Mouse (Mus musculus): ENCODE measurements at regions not wholly inside any gene's neighbourhood (a gene's known extent, or its start where the extent isn't known, plus 50 kb on each side); places are given as distances from the start of the nearest gene placed in this dataset.

DNA sequence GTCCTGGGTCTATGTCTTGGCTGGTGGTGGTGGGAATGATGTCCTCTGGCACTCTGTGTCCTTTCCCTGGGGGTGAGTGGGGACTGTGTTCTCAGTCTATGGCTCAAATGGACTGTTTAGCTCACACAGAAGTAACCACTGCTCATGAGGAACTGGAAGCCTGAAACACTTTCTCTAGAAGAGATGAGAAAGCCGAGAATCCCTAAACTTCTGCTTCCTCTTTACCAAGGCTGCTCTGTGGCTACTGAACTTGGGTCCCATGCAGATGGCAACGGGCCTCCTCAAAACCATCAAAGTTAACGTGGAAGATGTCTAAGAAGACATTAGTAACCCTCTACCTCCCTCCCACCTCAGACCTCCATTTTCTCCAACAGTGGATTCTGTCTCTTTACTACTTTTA is 79.4 kb upstream of the Zfp831 start:
- Histone ChIP-seq H3K4me3 (ENCODE audit: low read depth, low read length) (no peak overlapping the region), H3K27ac (ENCODE audit: insufficient read depth, low read depth, low read length) (no peak overlapping the region), H3K4me1 (ENCODE audit: control insufficient read depth, insufficient read depth, insufficient read length, low read length) (no peaks in the 10 kb centered on the region), H3K36me3 (ENCODE audit: control insufficient read depth, insufficient read depth, low read length) (no peaks in the 10 kb centered on the region), H3K27me3 (ENCODE audit: control insufficient read depth, insufficient read depth, low read length) (no peaks in the 10 kb centered on the region)
- 69% methylated on average over 3 of the region's 3 CpGs for WGBS
- TF ChIP-seq CTCF (IDR thresholded peaks at IDR 0.05; ENCODE audit: extremely low read depth, insufficient read length, insufficient replicate concordance, low read depth, low read length): no peak
- TF ChIP-seq POLR2A (IDR thresholded peaks at IDR 0.05; ENCODE audit: low read depth, low read length): no peak

DNA sequence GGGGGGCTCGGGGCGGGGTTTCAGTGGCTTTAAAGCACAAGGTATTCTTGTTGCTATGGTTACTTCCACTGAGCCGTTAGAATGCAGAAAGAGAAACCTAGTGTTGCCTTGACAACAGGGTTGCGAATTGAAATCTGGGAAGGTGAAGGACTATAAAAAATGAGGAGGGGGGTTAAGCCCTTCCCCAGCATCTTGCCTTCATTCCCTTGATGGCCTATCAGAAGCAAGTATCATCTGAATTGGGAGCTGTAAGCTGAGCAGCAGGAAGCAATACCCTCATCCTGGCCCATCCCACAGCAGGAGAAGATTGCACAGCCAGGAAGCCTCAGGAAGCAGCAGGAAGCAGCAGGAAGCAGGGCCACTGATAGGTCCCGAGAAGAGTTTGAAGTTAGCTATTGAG is 78.5 kb upstream of the Zfp831 start:
- WGBS: 33% methylated on average over 5 of the region's 5 CpGs
- no peak overlapping the region for H3K4me3 ChIP-seq (ENCODE audit: low read depth, low read length)
- no peaks in the 10 kb centered on the region for H3K4me1 ChIP-seq (ENCODE audit: control insufficient read depth, insufficient read depth, insufficient read length, low read length)
- no peak for TF ChIP-seq POLR2A (IDR thresholded peaks at IDR 0.05; ENCODE audit: low read depth, low read length)
- no peak for TF ChIP-seq CTCF (IDR thresholded peaks at IDR 0.05; ENCODE audit: extremely low read depth, insufficient read length, insufficient replicate concordance, low read depth, low read length)
- H3K36me3 ChIP-seq (ENCODE audit: control insufficient read depth, insufficient read depth, low read length): no peaks in the 10 kb centered on the region
- no peak overlapping the region for H3K27ac ChIP-seq (ENCODE audit: insufficient read depth, low read depth, low read length)
- no peaks in the 10 kb centered on the region for H3K27me3 ChIP-seq (ENCODE audit: control insufficient read depth, insufficient read depth, low read length)

DNA sequence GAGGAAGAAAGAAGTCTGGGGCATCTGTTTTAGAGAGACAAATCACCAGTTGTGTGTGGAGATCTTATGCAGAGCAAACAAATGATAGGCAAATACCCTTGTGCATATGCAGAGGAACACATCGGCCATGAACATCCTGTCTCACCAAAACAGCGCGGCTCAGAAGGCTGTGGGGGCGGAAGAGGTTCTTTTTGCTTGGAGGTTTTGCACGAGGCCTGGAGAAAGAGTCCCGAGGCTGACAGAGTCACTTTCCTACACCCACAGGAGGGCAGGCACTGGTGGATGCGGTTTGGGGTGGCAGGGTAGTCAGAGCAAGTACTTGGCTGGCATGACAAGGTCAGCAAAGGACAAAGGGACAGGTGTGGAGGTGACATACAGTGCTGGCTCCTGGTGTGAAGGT is 77.4 kb upstream of the Zfp831 start:
- Histone ChIP-seq H3K4me3 (ENCODE audit: low read depth, low read length) (no peak overlapping the region), H3K27me3 (ENCODE audit: control insufficient read depth, insufficient read depth, low read length) (no peaks in the 10 kb centered on the region), H3K4me1 (ENCODE audit: control insufficient read depth, insufficient read depth, insufficient read length, low read length) (no peaks in the 10 kb centered on the region), H3K36me3 (ENCODE audit: control insufficient read depth, insufficient read depth, low read length) (no peaks in the 10 kb centered on the region), H3K27ac (ENCODE audit: insufficient read depth, low read depth, low read length) (no peak overlapping the region)
- TF ChIP-seq CTCF (IDR thresholded peaks at IDR 0.05; ENCODE audit: extremely low read depth, insufficient read length, insufficient replicate concordance, low read depth, low read length): no peak
- TF ChIP-seq POLR2A (IDR thresholded peaks at IDR 0.05; ENCODE audit: low read depth, low read length): no peak
- 74% methylated on average over 7 of the region's 7 CpGs for WGBS

DNA sequence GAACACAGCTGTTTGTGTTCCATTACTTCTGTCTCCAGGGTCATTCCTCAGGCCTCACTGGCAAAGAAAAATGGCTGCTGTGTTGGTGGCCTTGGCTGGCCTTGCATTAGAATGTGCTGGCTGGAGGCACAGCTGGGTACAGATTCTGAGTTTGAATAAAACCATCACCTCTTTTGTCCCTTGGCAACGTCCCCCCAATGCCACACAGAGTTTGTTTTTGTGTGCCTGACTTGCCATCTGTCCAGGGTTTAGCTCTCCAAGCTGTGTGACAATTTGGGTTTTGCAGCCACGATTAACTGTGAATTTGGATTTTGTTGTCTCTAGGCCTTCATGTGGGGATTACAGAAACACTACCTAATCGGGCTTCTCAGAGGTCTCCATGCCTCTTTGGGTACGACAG is 76.6 kb upstream of the Zfp831 start:
- no peaks in the 10 kb centered on the region for H3K4me1 ChIP-seq (ENCODE audit: control insufficient read depth, insufficient read depth, insufficient read length, low read length)

DNA sequence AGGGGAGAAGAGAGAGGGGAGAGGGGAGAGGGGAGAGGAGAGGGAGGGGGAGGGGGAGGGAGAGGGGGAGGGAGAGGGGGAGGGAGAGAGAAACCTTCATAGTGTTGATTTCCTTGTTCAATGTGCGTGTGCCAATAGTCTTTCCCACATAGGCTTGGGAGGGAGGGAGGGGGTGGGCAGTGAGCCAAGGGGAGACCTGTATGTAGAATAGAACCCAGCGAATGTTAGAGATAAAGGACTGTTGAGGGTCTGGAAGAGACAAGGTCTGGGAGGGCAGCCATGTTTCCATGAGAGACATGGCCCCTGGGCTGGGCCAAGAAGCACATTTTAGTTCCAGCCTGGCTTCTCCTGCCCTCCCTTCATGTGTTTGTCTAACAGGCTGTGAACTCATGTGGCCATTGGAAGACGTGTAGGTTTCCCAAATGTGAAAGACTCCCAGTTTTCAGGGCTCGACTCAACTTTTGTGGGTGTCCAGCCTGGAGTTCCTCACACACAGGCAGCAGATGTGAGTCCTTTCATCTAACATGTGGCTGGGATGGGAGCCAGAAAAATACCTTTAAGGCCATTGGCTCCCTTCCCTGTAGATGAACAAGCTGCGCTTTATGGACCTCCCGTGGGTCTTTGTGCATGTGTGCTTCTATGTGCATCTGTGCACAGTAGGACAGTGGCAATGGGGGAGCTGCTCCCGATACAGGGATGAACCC is 68.4 kb upstream of the Zfp831 start:
- 63% methylated on average over 7 of the region's 7 CpGs for WGBS

More for the DNA sequence above, 76.6 kb upstream of the Zfp831 start:
- TF ChIP-seq CTCF (IDR thresholded peaks at IDR 0.05; ENCODE audit: extremely low read depth, insufficient read length, insufficient replicate concordance, low read depth, low read length) (no peak), POLR2A (IDR thresholded peaks at IDR 0.05; ENCODE audit: low read depth, low read length) (no peak)
- H3K27me3 ChIP-seq (ENCODE audit: control insufficient read depth, insufficient read depth, low read length): no peaks in the 10 kb centered on the region
- WGBS: 81% methylated on average over 4 of the region's 4 CpGs
- no peak overlapping the region for H3K27ac ChIP-seq (ENCODE audit: insufficient read depth, low read depth, low read length)
- no peaks in the 10 kb centered on the region for H3K36me3 ChIP-seq (ENCODE audit: control insufficient read depth, insufficient read depth, low read length)
- H3K4me3 ChIP-seq (ENCODE audit: low read depth, low read length): no peak overlapping the region

DNA sequence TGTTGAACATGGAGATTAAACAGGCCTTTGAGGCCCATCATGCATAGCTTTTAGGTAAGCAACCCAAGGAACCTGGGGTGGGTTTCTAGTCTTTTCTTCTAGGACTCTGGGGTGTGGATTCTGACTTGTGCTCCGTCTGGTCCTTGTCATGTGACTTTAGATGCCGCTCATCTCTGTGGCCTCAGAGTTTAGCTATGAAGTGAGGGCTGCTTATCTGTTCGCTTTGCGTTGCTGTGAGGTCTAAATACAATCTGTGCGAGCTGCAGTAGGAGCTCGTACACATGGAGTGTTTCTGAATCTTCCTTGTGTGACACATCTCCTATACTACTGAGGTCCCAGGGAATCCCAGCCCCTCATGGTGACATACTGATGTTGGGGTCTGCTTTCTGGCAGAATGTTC is 67.8 kb upstream of the Zfp831 start:
- Histone ChIP-seq H3K4me3 (ENCODE audit: low read depth, low read length) (no peak overlapping the region), H3K4me1 (ENCODE audit: control insufficient read depth, insufficient read depth, insufficient read length, low read length) (no peaks in the 10 kb centered on the region), H3K27me3 (ENCODE audit: control insufficient read depth, insufficient read depth, low read length) (no peaks in the 10 kb centered on the region), H3K27ac (ENCODE audit: insufficient read depth, low read depth, low read length) (no peak overlapping the region), H3K36me3 (ENCODE audit: control insufficient read depth, insufficient read depth, low read length) (no peaks in the 10 kb centered on the region)
- WGBS: 85% methylated on average over 6 of the region's 6 CpGs
- TF ChIP-seq CTCF (IDR thresholded peaks at IDR 0.05; ENCODE audit: extremely low read depth, insufficient read length, insufficient replicate concordance, low read depth, low read length) (no peak), POLR2A (IDR thresholded peaks at IDR 0.05; ENCODE audit: low read depth, low read length) (no peak)

More for the DNA sequence above, 68.4 kb upstream of the Zfp831 start:
- TF ChIP-seq CTCF (IDR thresholded peaks at IDR 0.05; ENCODE audit: extremely low read depth, insufficient read length, insufficient replicate concordance, low read depth, low read length): no peak
- no peak for TF ChIP-seq POLR2A (IDR thresholded peaks at IDR 0.05; ENCODE audit: low read depth, low read length)
- Histone ChIP-seq H3K27me3 (ENCODE audit: control insufficient read depth, insufficient read depth, low read length) (no peaks in the 10 kb centered on the region), H3K36me3 (ENCODE audit: control insufficient read depth, insufficient read depth, low read length) (no peaks in the 10 kb centered on the region), H3K4me1 (ENCODE audit: control insufficient read depth, insufficient read depth, insufficient read length, low read length) (no peaks in the 10 kb centered on the region), H3K4me3 (ENCODE audit: low read depth, low read length) (no peak overlapping the region), H3K27ac (ENCODE audit: insufficient read depth, low read depth, low read length) (no peak overlapping the region)

DNA sequence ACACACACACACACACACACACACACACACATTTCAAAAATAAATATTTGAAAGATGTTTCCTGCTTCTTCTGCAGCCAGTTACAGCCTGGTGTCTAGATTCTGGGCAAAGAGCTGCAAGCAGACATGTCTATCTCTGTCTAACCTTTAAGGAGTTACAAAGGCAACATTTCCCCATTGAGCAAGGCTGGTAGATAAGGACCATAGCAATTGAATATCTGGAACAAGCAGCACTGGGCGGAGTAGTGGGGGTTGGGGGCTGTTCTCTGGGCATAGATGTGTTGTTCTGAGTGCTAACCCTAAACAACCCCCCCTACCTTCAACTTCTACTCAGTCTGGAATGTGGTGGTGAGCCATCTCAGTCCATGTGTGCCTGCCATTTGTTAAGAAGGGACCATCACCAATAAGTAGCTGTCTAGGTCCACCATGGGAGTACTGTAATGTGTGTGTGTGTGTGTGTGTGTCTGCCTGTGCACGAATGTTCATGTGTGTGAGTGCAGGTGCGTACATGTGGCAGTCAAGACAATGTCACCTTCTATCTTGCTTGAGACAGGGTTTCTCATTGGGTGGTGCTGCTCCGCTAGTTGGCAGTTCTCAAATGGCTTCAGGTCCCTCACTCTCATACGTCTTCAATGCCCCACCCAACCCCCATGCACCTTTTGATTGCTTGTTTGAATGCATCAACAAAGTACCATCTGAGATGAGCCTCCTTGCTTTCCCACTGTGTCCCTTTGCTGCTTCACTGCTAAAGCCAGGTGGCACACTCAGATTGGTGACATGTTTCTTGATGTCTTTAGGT is 62.2 kb upstream of the Zfp831 start:
- Histone ChIP-seq H3K4me3 (ENCODE audit: low read depth, low read length) (no peak overlapping the region), H3K36me3 (ENCODE audit: control insufficient read depth, insufficient read depth, low read length) (no peaks in the 10 kb centered on the region), H3K27ac (ENCODE audit: insufficient read depth, low read depth, low read length) (no peak overlapping the region), H3K27me3 (ENCODE audit: control insufficient read depth, insufficient read depth, low read length) (no peaks in the 10 kb centered on the region), H3K4me1 (ENCODE audit: control insufficient read depth, insufficient read depth, insufficient read length, low read length) (no peaks in the 10 kb centered on the region)
- TF ChIP-seq CTCF (IDR thresholded peaks at IDR 0.05; ENCODE audit: extremely low read depth, insufficient read length, insufficient replicate concordance, low read depth, low read length): no peak
- TF ChIP-seq POLR2A (IDR thresholded peaks at IDR 0.05; ENCODE audit: low read depth, low read length): no peak
- WGBS: 79% methylated on average over 5 of the region's 5 CpGs
